Mouse (Mus musculus): Measurements from ENCODE around the gene Arl3.

Arl3 gene

GRCm38 (mm10) chr19:46516667-46517528, 56.1 kb downstream of the Arl3 start:
- DNase-seq = no peak

GRCm38 (mm10) chr19:46515287-46515821, 57.6 kb downstream of the Arl3 start:
- no peak for DNase-seq

GRCm38 (mm10) chr19:46514387-46514786, 58.6 kb downstream of the Arl3 start:
- DNase-seq = no peak

GRCm38 (mm10) chr19:46511263-46511662, 61.7 kb downstream of the Arl3 start:
- DNase-seq = no peak

GRCm38 (mm10) chr19:46510824-46511223, 62.2 kb downstream of the Arl3 start:
- no peak for DNase-seq

GRCm38 (mm10) chr19:46510401-46510800, 62.6 kb downstream of the Arl3 start:
- no peak for DNase-seq

- DNase-seq = no peak
Observed at GRCm38 (mm10) chr19:46509736-46510135, 63.3 kb downstream of the Arl3 start.

- DNase-seq = no peak
Observed at GRCm38 (mm10) chr19:46509202-46509601, 63.8 kb downstream of the Arl3 start.

- DNase-seq = no peak
Observed at GRCm38 (mm10) chr19:46508738-46509137, 64.3 kb downstream of the Arl3 start.

GRCm38 (mm10) chr19:46507806-46508205, 65.2 kb downstream of the Arl3 start:
- no peak for DNase-seq

- DNase-seq = no peak
Observed at GRCm38 (mm10) chr19:46507181-46507581, 65.8 kb downstream of the Arl3 start.

- DNase-seq = no peak
Observed at GRCm38 (mm10) chr19:46506372-46506717, 66.7 kb downstream of the Arl3 start.

- DNase-seq = no peak
Observed at GRCm38 (mm10) chr19:46505646-46506371, 67.2 kb downstream of the Arl3 start.

- DNase-seq = no peak
Observed at GRCm38 (mm10) chr19:46504822-46505417, 68.1 kb downstream of the Arl3 start.

- DNase-seq = no peak
Observed at GRCm38 (mm10) chr19:46504085-46504552, 68.9 kb downstream of the Arl3 start.

GRCm38 (mm10) chr19:46503351-46504084, 69.5 kb downstream of the Arl3 start:
- DNase-seq = peak; percentile 50

- DNase-seq = peak; percentile 87
Observed at GRCm38 (mm10) chr19:46502471-46503166, 70.4 kb downstream of the Arl3 start.

- peak; percentile 85 for DNase-seq
Observed at GRCm38 (mm10) chr19:46502069-46502455, 70.9 kb downstream of the Arl3 start.

- peak; percentile 84 for DNase-seq
Observed at GRCm38 (mm10) chr19:46501401-46502068, 71.5 kb downstream of the Arl3 start, which contains the start of gene Trim8. TSS of gene Trim8 (plus strand) at chr19:46501702.

GRCm38 (mm10) chr19:46500581-46501341, 72.2 kb downstream of the Arl3 start:
- DNase-seq = no peak

Data from right cerebral cortex, postnatal 25 days (tissue).